Mouse (Mus musculus): ENCODE results near the gene 2010111I01Rik.
"Not testable (repeated sequence)": the region's sequence is repeated elsewhere in the genome, so short reads cannot be mapped to it uniquely, and the experiment has no call there.

DNA sequence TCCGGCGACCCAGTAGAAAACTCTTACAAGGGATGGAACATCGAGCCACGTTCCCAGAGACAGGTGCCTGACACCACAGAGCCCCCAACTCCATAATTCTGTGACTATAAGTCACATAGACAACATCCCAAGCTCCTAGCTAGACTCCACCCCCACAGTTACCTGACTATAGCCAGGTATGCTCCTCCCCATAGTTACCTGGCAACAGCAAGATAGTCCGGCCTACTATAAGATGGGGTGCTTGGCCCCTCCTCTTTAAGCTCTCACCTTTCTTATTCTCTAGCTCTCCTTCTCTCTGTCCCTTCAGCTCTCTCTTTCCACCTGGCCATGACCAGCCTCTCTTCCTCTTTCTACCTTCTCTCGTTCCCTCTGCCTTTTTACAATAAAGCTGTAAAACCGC lies 118.4 kb downstream of the 2010111I01Rik start:
- not testable (repeated sequence) for TF ChIP-seq CTCF (IDR thresholded peaks at IDR 0.05; ENCODE audit: low read depth, low read length); EP300 (IDR thresholded peaks at IDR 0.05; ENCODE audit: insufficient read depth, low read depth, low read length)
